Comparison of ENCODE assay signal across 8 mouse cellular contexts in the genomic region with DNA sequence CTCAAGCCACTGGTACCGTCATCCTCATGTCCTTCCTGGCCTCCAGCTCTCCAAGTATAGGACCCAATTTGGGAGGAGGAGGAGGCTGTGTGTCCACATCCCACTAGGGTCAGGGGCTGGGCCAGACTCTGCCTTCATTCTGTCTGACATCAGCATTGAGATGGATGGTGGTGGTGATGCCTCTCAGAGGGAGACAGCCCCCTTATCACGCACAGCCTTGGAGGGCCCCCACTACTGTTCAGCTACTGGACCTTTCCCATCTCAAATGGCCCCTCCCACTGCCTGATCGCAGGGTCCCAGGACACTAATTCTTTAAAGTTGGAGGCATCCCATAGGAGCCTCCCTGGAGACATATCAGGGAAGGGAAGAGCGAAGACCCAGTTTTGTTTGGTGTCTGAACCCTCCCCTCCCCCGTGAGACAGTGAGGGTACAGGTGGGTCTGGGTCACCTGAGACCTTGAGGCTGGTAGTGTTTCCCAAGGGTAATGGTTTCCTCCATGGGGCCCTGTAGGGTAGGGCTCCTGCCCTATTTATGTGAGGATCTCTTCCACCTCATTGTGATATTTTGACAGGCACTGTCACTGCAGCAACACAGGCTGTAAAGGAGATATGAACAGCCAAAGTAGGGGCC.
"Had no signal": no experiment of that assay in that cellular context is flagged by ENCODE, and none has a peak within 500 bp of the region (broad histone marks: within the 10 kb centered on the region; RNA-seq: fewer than 3 reads in every experiment).

No protein-coding gene starts in this region.

- H3K9ac ChIP-seq: liver, embryonic 14.5 days; midbrain, embryonic 13.5 days; stomach, embryonic 15.5 days had no signal

- H3K27me3 ChIP-seq: midbrain, embryonic 13.5 days; stomach, embryonic 15.5 days had no signal

- H3K4me2 ChIP-seq: midbrain, embryonic 13.5 days; stomach, embryonic 15.5 days had no signal

- H3K4me1 ChIP-seq: midbrain, embryonic 13.5 days; stomach, embryonic 15.5 days had no signal

- H3K4me3 ChIP-seq: midbrain, embryonic 13.5 days; stomach, embryonic 15.5 days had no signal

- H3K9me3 ChIP-seq: midbrain, embryonic 13.5 days; stomach, embryonic 15.5 days had no signal

- H3K27ac ChIP-seq: liver, embryonic 14.5 days; midbrain, embryonic 13.5 days; stomach, embryonic 15.5 days had no signal

- DNase-seq: kidney, postnatal 25 days; left cerebral cortex, postnatal 4 days; lung, adult 18-20 months; right cerebral cortex, postnatal 14 days; thymus, postnatal 4 days had no signal
